In genomic region chr8:88618612-88619011, GRCm38 (mm10) we compare ENCODE assay signal across 21 mouse cellular contexts. TPM values are rescaled to one million over a fixed set of nuclear protein-coding genes. Genes with fewer than 3 reads are reported as not detected.
DNase-seq lines count a peak whose midpoint lies in the region; ATAC-seq lines count a peak whose summit lies in the region.
"Had no signal": no experiment of that assay in that cellular context is flagged by ENCODE, and none has a peak within 500 bp of the region (broad histone marks: within the 10 kb centered on the region; RNA-seq: fewer than 3 reads in every experiment).

No protein-coding gene starts in this region.

- peaks cover 23% of the 10 kb centered on the region for H3K4me1 ChIP-seq in megakaryocyte, embryonic 14.5 days
- no peaks in the 10 kb centered on the region for H3K4me1 ChIP-seq in heart, embryonic 11.5 days (ENCODE audit: control insufficient read depth, insufficient read depth, low read length)
- H3K4me1 ChIP-seq: embryonic facial prominence, embryonic 13.5 days; forebrain, embryonic 13.5 days had no signal

- H3K36me3 ChIP-seq in megakaryocyte, embryonic 14.5 days (replicated peaks; ENCODE audit: low read length): no peaks in the 10 kb centered on the region
- no peaks in the 10 kb centered on the region for H3K36me3 ChIP-seq in heart, embryonic 11.5 days (ENCODE audit: control insufficient read depth, insufficient read depth, low read length)
- H3K36me3 ChIP-seq: embryonic facial prominence, embryonic 13.5 days; heart, embryonic 13.5 days had no signal

- no peak overlapping the region for H3K27ac ChIP-seq in heart, embryonic 11.5 days (ENCODE audit: low read depth, low read length)
- H3K27ac ChIP-seq: embryonic facial prominence, embryonic 13.5 days; forebrain, embryonic 13.5 days; heart, embryonic 13.5 days; hindbrain, embryonic 14.5 days had no signal

- H3K27me3 ChIP-seq in megakaryocyte, embryonic 14.5 days (replicated peaks): peaks cover 77% of the 10 kb centered on the region
- H3K27me3 ChIP-seq in heart, embryonic 11.5 days (ENCODE audit: control insufficient read depth, insufficient read depth, low read length): peaks cover 11% of the 10 kb centered on the region
- H3K27me3 ChIP-seq: CH12.LX had no signal

- WGBS in heart, embryonic 11.5 days (ENCODE audit: insufficient replicate concordance): 51% methylated on average over 5 of the region's 5 CpGs

- no peak overlapping the region for H3K9ac ChIP-seq in heart, embryonic 11.5 days (ENCODE audit: low read depth, low read length)
- H3K9ac ChIP-seq: embryonic facial prominence, embryonic 13.5 days; forebrain, embryonic 13.5 days; forebrain, postnatal 0 days; heart, embryonic 13.5 days; hindbrain, embryonic 14.5 days had no signal

- H3K4me3 ChIP-seq in megakaryocyte, embryonic 14.5 days (replicated peaks): peak overlapping the region; percentile 72
- H3K4me3 ChIP-seq in heart, embryonic 11.5 days (ENCODE audit: low read depth, low read length): no peak overlapping the region
- H3K4me3 ChIP-seq: embryonic facial prominence, embryonic 13.5 days; forebrain, embryonic 13.5 days; heart, embryonic 13.5 days had no signal

- ATAC-seq in CD4-positive, CD25-positive, alpha-beta regulatory T cell, adult 4 months: peak; percentile 13
- peak; percentile 15 for ATAC-seq in granulocyte monocyte progenitor cell, adult 5-6 weeks (replicated peaks; ENCODE audit: poor library complexity, severe bottlenecking)
- no peak for ATAC-seq in heart, embryonic 11.5 days (replicated peaks; ENCODE audit: insufficient number of reproducible peaks, low FRiP score, low TSS enrichment)
- ATAC-seq: activated CD4-positive, CD25-positive, alpha-beta regulatory T cell, adult 4 months; forebrain, embryonic 13.5 days; forebrain, postnatal 0 days; intestine, embryonic 16.5 days; Patski had no signal

- no peak for DNase-seq in cerebellum, postnatal 25 days
- no peak for DNase-seq in adrenal gland, postnatal 14 days
- DNase-seq: adrenal gland, postnatal 25 days; B cell, adult 2 months; cerebellum, adult 18-20 months; cerebellum, adult 9-11 months; forebrain, postnatal 0 days; gastrocnemius, postnatal 14 days; heart, postnatal 36 days had no signal

- H3K9me3 ChIP-seq in megakaryocyte, embryonic 14.5 days: no peaks in the 10 kb centered on the region
- no peaks in the 10 kb centered on the region for H3K9me3 ChIP-seq in heart, embryonic 11.5 days (replicated peaks; ENCODE audit: control insufficient read depth, low read length)
- H3K9me3 ChIP-seq: embryonic facial prominence, embryonic 13.5 days; forebrain, embryonic 13.5 days; heart, embryonic 13.5 days had no signal

- no peak overlapping the region for H3K4me2 ChIP-seq in heart, embryonic 11.5 days
- H3K4me2 ChIP-seq: embryonic facial prominence, embryonic 13.5 days; forebrain, embryonic 13.5 days; heart, embryonic 13.5 days; hindbrain, embryonic 14.5 days had no signal

RNA-seq across cellular contexts. Expression of gene Snx20, which starts 17.3 kb away (rescaled TPM):
- polyA plus RNA-seq in CD4-positive, CD25-positive, alpha-beta regulatory T cell, adult 4 months (2017; shearing (Covaris generic)): 10 to 100 TPM; 15.0 to 16.8 TPM
- 17.6 and 25.0 TPM in 2 replicates for total RNA-seq in granulocyte monocyte progenitor cell, adult 5-6 weeks (2014; fragmentation: Nextera tagmentation)
- 9.9 and 10.9 TPM in 2 replicates for total RNA-seq in granulocyte monocyte progenitor cell, adult 5-6 weeks (2017)
- 6.2 and 22.2 TPM in 2 replicates for polyA plus RNA-seq in megakaryocyte, embryonic 14.5 days (2012; ENCODE audit: insufficient read depth, low replicate concordance)
- polyA plus RNA-seq in heart, embryonic 11.5 days (2014; fragmentation: Nextera tagmentation; extraction: Ambion mirVana): 0.39 and 0.63 TPM in 2 replicates
- 1.0 and 5.4 TPM in 2 replicates for total RNA-seq in adrenal gland, postnatal 14 days (2021)

RNA-seq across cellular contexts. Expression of gene Nod2, which starts 28.5 kb away (rescaled TPM):
- polyA plus RNA-seq in CD4-positive, CD25-positive, alpha-beta regulatory T cell, adult 4 months (2017; shearing (Covaris generic)): 1 to 10 TPM in 1 of 2 experiments, under 1 TPM in 1; 0.83 to 2.4 TPM
- 0.26 TPM in 1 of 2 replicates, not detected in the other for total RNA-seq in granulocyte monocyte progenitor cell, adult 5-6 weeks (2014; fragmentation: Nextera tagmentation)
- total RNA-seq in granulocyte monocyte progenitor cell, adult 5-6 weeks (2017): 0.47 and 1.1 TPM in 2 replicates
- not detected in 2 replicates for polyA plus RNA-seq in megakaryocyte, embryonic 14.5 days (2012; ENCODE audit: insufficient read depth, low replicate concordance)
- 0.04 TPM in 1 of 2 replicates, not detected in the other for polyA plus RNA-seq in heart, embryonic 11.5 days (2014; fragmentation: Nextera tagmentation; extraction: Ambion mirVana)
- total RNA-seq in adrenal gland, postnatal 14 days (2021): 0.64 and 0.78 TPM in 2 replicates
- polyA plus RNA-seq: Patski had no signal
